Mouse (Mus musculus) forebrain, embryonic 11.5 days (tissue): Measurements from ENCODE around the gene Cnot6. TPM values are rescaled to one million over a fixed set of nuclear protein-coding genes. Genes with fewer than 3 reads are reported as not detected.

Experiments
- ATAC-seq: fragments of 200-750 bp; cut with Nextera tagmentation; replicated peaks from 2 replicates; pipeline ENCODE4 v1.8.0; 2017; ENCODE audit warnings: moderate TSS enrichment; ENCODE audit not compliant: low FRiP score
- DNase-seq: peaks from one replicate; pipeline ENCODE4 v3.0.0-alpha.2; 2017; ENCODE audit warnings: low spot score
- H3K27ac ChIP-seq: fragments of 300-500 bp; sonication (generic); 2 replicates; pipeline ENCODE4 v1.5.1; 2014; ENCODE audit warnings: low read depth, low read length
- H3K27me3 ChIP-seq: fragments of 300-500 bp; sonication (generic); 2 replicates; pipeline ENCODE4 v1.6.1; 2014; ENCODE audit warnings: mild to moderate bottlenecking, low read length, mixed read lengths; ENCODE audit not compliant: control insufficient read depth, insufficient read depth
- H3K36me3 ChIP-seq: fragments of 300-500 bp; sonication (generic); 2 replicates; pipeline ENCODE4 v1.6.1; 2014; ENCODE audit warnings: mild to moderate bottlenecking, low read length, moderate library complexity, mixed read lengths; ENCODE audit not compliant: control insufficient read depth, insufficient read depth
- H3K4me1 ChIP-seq: fragments of 300-500 bp; sonication (generic); replicated peaks from 2 replicates; pipeline ENCODE4 v1.6.1; 2014; ENCODE audit warnings: low read length, mixed read lengths; ENCODE audit not compliant: control insufficient read depth, insufficient read depth
- H3K4me2 ChIP-seq: fragments of 300-500 bp; sonication (generic); 2 replicates; pipeline ENCODE4 v1.6.1; 2014; ENCODE audit warnings: low read depth, mild to moderate bottlenecking, low read length, moderate library complexity, mixed read lengths; ENCODE audit not compliant: severe bottlenecking
- H3K4me3 ChIP-seq: fragments of 300-500 bp; sonication (generic); 2 replicates; pipeline ENCODE4 v1.5.1; 2014; ENCODE audit warnings: low read depth, low read length
- H3K9ac ChIP-seq: fragments of 300-500 bp; sonication (generic); 2 replicates; pipeline ENCODE4 v1.6.1; 2014; ENCODE audit warnings: low read length
- H3K9me3 ChIP-seq: fragments of 300-500 bp; sonication (generic); 2 replicates; pipeline ENCODE4 v1.6.1; 2016; ENCODE audit warnings: low read length, mixed read lengths; ENCODE audit not compliant: control insufficient read depth
- WGBS: fragments of 180-500 bp; shearing (Covaris S2); extraction: QIAGEN DNeasy Blood & Tissue Kit; methylation state at CpG from one replicate; pipeline ENCODE4 v1.1.7; 2014; 5-methylcytosine and 5-hydroxymethylcytosine counted together
- polyA plus RNA-seq: library from polyadenylated mRNA; unstranded; fragments of >200 nt; fragmentation: Nextera tagmentation; extraction: Ambion mirVana; gene quantifications from 2 replicates; pipeline ENCODE4 v1.2.1, GENCODE M21; 2014

Gene Cnot6
- polyA plus RNA-seq, 1 experiment from 2014 or later, result 55.3 TPM

DNA sequence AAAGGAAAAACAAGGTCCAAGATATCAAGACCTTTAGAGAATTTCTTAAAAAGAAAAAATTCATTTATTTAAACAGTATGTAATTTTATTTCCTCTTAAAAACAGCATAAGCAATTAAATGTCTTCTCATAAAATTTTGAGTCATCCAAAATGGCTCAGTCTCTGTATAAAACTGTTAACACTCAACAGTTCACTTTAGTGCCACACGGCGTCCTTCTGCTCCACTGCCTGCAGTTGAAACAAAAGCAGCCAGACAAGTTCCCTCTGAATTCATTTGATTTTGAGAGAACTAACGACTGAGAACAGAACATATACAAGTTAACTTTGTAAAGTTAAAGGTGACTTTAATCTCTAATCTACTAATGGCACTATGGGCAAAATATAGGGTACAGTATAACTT, 39.1 kb downstream of the Cnot6 start:
- H3K4me2 ChIP-seq, result no peak overlapping the region
- 75% methylated on average over 3 of the region's 3 CpGs for WGBS
- no peak overlapping the region for H3K27ac ChIP-seq
- peaks cover 6% of the 10 kb centered on the region for H3K36me3 ChIP-seq
- no peaks in the 10 kb centered on the region for H3K4me1 ChIP-seq
- H3K9me3 ChIP-seq, result no peaks in the 10 kb centered on the region
- H3K27me3 ChIP-seq, result no peaks in the 10 kb centered on the region
- DNase-seq (no peak), ATAC-seq (no peak)
- H3K9ac ChIP-seq, result no peak overlapping the region
- H3K4me3 ChIP-seq, result no peak overlapping the region

GRCm38 (mm10) chr11:49665462-49665861, 47.1 kb downstream of the Cnot6 start:
- no peaks in the 10 kb centered on the region for H3K36me3 ChIP-seq
- no peak for ATAC-seq

GRCm38 (mm10) chr11:49664262-49665140, 48.0 kb downstream of the Cnot6 start:
- WGBS, result 83% methylated on average over 12 of the region's 12 CpGs
- Histone ChIP-seq H3K4me2 (no peak overlapping the region), H3K4me1 (no peaks in the 10 kb centered on the region), H3K4me3 (no peak overlapping the region), H3K36me3 (no peaks in the 10 kb centered on the region), H3K27me3 (no peaks in the 10 kb centered on the region), H3K27ac (no peak overlapping the region), H3K9me3 (no peaks in the 10 kb centered on the region), H3K9ac (no peak overlapping the region)
- DNase-seq (no peak), ATAC-seq (no peak)

More at GRCm38 (mm10) chr11:49665462-49665861, 47.1 kb downstream of the Cnot6 start:
- Histone ChIP-seq H3K9ac (no peak overlapping the region), H3K27ac (no peak overlapping the region), H3K27me3 (no peaks in the 10 kb centered on the region), H3K9me3 (no peaks in the 10 kb centered on the region), H3K4me1 (no peaks in the 10 kb centered on the region), H3K4me3 (no peak overlapping the region), H3K4me2 (no peak overlapping the region)
- 77% methylated on average over 4 of the region's 4 CpGs for WGBS
- DNase-seq, result no peak

GRCm38 (mm10) chr11:49663310-49663709, 49.2 kb downstream of the Cnot6 start, which contains the start of gene Scgb3a1:
Gene Scgb3a1, plus strand, starts transcription at chr11:49663610.
- no peaks in the 10 kb centered on the region for H3K36me3 ChIP-seq
- 86% methylated on average over 5 of the region's 5 CpGs for WGBS
- no peak within 1 kb of the TSS for H3K9ac ChIP-seq
- H3K4me1 ChIP-seq, result no peaks in the 10 kb centered on the region
- no peak within 1 kb of the TSS for H3K4me3 ChIP-seq
- H3K27ac ChIP-seq, result no peak within 1 kb of the TSS
- no peak within 1 kb of the TSS for H3K4me2 ChIP-seq
- ATAC-seq (no peak; the same call in 1 of the 2 replicates), DNase-seq (no peak)
- H3K9me3 ChIP-seq, result no peaks in the 10 kb centered on the region
- no peaks in the 10 kb centered on the region for H3K27me3 ChIP-seq

DNA sequence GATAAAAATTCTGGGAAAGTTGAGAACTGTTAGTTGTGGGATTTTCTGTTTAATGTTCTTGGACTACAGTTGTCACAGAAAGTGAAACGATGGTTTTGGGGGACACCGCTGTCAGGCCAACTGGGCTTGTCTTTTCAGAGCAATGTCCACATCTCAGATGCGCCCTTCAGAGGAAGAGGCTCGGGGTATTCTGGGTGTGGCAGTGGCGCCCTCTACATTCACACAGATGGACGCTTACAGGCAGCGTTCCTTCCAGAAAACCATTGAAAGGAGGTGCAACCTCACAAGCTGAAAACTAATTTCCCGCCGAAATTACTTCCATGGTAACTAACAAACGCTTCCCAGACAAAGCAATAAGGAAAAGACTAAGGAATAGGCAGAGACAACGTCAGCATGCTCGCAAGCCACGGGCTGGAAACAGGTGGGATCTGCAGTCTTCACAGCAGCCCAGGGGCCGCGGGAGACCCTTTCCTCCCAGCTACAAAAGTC, 50.2 kb downstream of the Cnot6 start:
- 62% methylated on average over 15 of the region's 15 CpGs for WGBS
- DNase-seq (no peak), ATAC-seq (no peak)

DNA sequence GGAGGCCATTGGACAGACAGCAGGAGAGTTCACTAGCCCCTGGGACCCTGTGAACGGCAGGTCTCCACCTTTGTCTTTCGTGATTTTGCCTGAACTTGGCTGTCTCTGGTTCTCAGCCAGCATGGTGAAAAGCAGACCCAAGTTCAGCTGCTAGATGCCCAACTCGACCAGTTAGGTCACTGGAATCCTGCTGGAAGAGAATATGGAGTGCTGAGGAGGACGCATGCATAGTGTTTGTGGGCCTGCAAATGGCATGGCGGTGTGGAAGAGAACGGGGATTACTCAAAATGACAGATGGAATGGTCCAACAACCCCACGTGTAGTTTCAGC, 53.1 kb downstream of the Cnot6 start:
- Histone ChIP-seq H3K27me3 (no peaks in the 10 kb centered on the region), H3K36me3 (no peaks in the 10 kb centered on the region), H3K4me3 (no peak overlapping the region), H3K9ac (no peak overlapping the region), H3K27ac (no peak overlapping the region), H3K4me2 (no peak overlapping the region), H3K9me3 (no peaks in the 10 kb centered on the region), H3K4me1 (no peaks in the 10 kb centered on the region)
- ATAC-seq, result no peak
- DNase-seq, result no peak
- WGBS, result 71% methylated on average over 7 of the region's 7 CpGs

More for the DNA sequence above, 50.2 kb downstream of the Cnot6 start:
- no peak overlapping the region for H3K4me2 ChIP-seq
- H3K27me3 ChIP-seq, result no peaks in the 10 kb centered on the region
- no peaks in the 10 kb centered on the region for H3K4me1 ChIP-seq
- no peaks in the 10 kb centered on the region for H3K9me3 ChIP-seq
- H3K27ac ChIP-seq, result no peak overlapping the region
- H3K9ac ChIP-seq, result no peak overlapping the region
- H3K4me3 ChIP-seq, result no peak overlapping the region
- no peaks in the 10 kb centered on the region for H3K36me3 ChIP-seq

GRCm38 (mm10) chr11:49658791-49659469, 53.6 kb downstream of the Cnot6 start:
- Histone ChIP-seq H3K4me2 (no peak overlapping the region), H3K36me3 (no peaks in the 10 kb centered on the region), H3K27ac (no peak overlapping the region), H3K9me3 (no peaks in the 10 kb centered on the region), H3K27me3 (no peaks in the 10 kb centered on the region), H3K4me3 (no peak overlapping the region), H3K9ac (no peak overlapping the region), H3K4me1 (no peaks in the 10 kb centered on the region)
- WGBS, result 74% methylated on average over 10 of the region's 10 CpGs
- DNase-seq (no peak), ATAC-seq (no peak)

DNA sequence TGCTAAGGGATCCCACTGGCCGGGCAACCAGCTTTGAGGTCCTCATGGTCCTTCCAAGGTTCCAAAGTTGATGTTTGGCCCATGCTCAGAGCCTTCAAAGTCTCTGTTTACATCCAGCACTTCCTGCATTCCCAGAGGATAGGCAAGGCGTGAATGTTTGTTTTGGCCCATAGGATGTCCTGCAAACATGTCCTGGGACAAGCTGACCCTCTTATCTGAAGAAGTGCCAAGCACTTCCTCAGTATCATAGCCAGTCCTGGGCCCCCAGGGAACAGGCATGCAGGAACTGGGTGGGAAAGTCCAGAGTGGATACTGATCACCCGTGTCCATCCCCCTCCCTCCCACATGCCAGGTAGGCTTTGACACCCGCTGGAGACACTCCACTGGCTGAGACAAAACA, 54.5 kb downstream of the Cnot6 start:
- DNase-seq (no peak), ATAC-seq (no peak)
- H3K4me3 ChIP-seq, result no peak overlapping the region
- H3K9me3 ChIP-seq, result no peaks in the 10 kb centered on the region
- H3K9ac ChIP-seq, result no peak overlapping the region
- no peaks in the 10 kb centered on the region for H3K4me1 ChIP-seq
- H3K4me2 ChIP-seq, result no peak overlapping the region
- WGBS, result 84% methylated on average over 4 of the region's 4 CpGs
- no peak overlapping the region for H3K27ac ChIP-seq
- no peaks in the 10 kb centered on the region for H3K27me3 ChIP-seq
- no peaks in the 10 kb centered on the region for H3K36me3 ChIP-seq
